ENCODE assay signal across 18 mouse cellular contexts in the genomic region with DNA sequence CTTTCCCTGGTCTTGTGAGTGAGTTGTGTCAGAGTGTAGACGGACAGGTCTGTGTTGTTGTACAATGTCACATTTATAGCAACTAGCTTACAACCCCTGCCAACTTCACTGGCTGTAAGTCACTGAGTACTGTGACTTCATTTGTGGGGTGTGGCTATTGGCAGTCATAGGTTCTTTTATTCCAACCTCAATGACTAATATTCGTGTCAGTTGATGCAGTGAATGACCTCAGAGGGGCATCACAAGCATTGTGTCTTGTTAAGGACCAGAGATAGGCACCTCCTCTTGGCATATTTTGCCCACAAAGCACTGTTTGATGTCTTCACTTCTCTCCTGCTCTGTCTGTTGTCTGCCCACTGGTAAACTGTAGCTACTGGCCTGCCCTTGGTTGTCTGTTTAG. TPM values are rescaled to one million over a fixed set of nuclear protein-coding genes. Genes with fewer than 3 reads are reported as not detected.
"Had no signal": no experiment of that assay in that cellular context is flagged by ENCODE, and none has a peak within 500 bp of the region (broad histone marks: within the 10 kb centered on the region; RNA-seq: fewer than 3 reads in every experiment).

No protein-coding gene starts in this region.

- DNase-seq: gastrocnemius, postnatal 14 days; gastrocnemius, postnatal 36 days; heart, adult 11 months; heart, adult 2 months; heart, postnatal 14 days; heart, postnatal 36 days; kidney, adult 11 months; kidney, adult 2 months; kidney, adult 9 months; kidney, postnatal 14 days; kidney, postnatal 36 days; layer of hippocampus, adult 9-11 months; left cerebral cortex, postnatal 4 days; liver; liver, embryonic 13.5 days had no signal

RNA-seq across cellular contexts. Expression of gene C1ql2, which starts 34.6 kb away (rescaled TPM):
- total RNA-seq: gastrocnemius, adult 18-20 months; gastrocnemius, adult 8-10 months; gastrocnemius, postnatal 14 days; gastrocnemius, postnatal 36 days; heart, adult 2 months; heart, postnatal 14 days; heart, postnatal 36 days; hematopoietic stem cell, adult 5-6 weeks had no signal
